Mouse (Mus musculus): ENCODE data around the gene Mettl5.

Gene Mettl5

DNA sequence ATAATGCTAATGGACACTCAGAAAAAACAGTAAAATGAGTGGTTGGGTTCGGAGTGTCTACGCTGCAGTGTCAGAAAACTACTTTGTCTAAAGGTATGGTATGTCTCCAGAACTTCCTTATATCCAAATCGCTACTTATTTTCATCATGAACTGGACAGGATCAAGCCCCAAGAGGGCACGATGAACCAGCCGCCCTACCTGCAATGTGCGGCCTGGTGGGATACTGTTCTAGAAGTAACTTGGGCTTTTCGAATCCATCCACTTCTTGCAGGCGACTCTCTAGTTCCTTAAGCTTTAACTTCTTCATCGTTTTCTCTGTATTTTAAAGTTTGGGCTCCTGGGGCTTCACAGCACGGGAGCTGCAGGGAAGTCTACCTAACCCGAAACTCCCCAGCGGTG lies 365 bp downstream of the Mettl5 start:
- ChIA-PET CTCF (interaction anchor here (0.5 to 2.6 kb wide), 14 partner anchors 9 to 251 kb away, joined by 3 to 38 read pairs (median 4); partner anchors contain the start of genes Ccdc173 (in 1 of the 4), Phospho2 (in 1 of the 4) and Ubr3 (in 1 of the 4)), POLR2A (interaction anchor here in 3 of 4 experiments (0.8 to 4.6 kb wide), 23 partner anchors 8 to 340 kb away, joined by 3 to 64 read pairs (median 5); partner anchors contain the start of genes Ubr3 (in 3 of the 3), Ccdc173 (in 2 of the 3), Phospho2 (in 2 of the 3) and Fastkd1 (in 1 of the 3))

DNA sequence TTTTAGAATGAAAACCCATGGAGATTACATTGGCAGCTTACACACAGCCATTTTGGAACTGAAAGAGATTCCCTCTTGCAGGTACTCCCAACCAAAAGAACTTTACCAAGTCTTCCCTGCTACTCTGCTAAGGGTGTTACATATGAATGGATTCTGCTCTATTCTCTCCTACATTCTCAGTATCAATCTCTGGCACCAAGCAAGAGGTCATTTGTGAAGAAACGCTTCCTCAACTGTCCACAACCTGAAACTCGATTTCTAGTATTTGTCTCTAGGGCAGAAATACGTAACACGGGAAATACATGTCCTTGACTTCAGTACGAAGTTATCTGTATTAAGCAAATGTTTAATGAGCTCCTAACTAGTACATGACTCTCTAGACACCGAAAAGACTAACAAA lies 834 bp downstream of the Mettl5 start:
- CTCF ChIA-PET, result interaction anchor here (0.6 to 2.6 kb wide), 19 partner anchors 8 to 251 kb away, joined by 3 to 38 read pairs (median 4); partner anchors contain the start of genes Ccdc173 (in 1 of the 4), Phospho2 (in 1 of the 4) and Ubr3 (in 1 of the 4)
- POLR2A ChIA-PET, result interaction anchor here in 3 of 4 experiments (0.6 to 4.6 kb wide), 24 partner anchors 8 to 341 kb away, joined by 3 to 64 read pairs (median 6); partner anchors contain the start of genes Ubr3 (in 3 of the 3), Ccdc173 (in 1 of the 3), Fastkd1 (in 1 of the 3) and Phospho2 (in 1 of the 3)

GRCm38 (mm10) chr2:69883990-69884391 lies 1.4 kb downstream of the Mettl5 start:
- CTCF ChIA-PET, result interaction anchor here in 3 of 4 experiments (0.8 to 2.6 kb wide), 12 partner anchors 9 to 81 kb away, joined by 3 to 38 read pairs (median 4); partner anchors contain the start of gene Ubr3 (in 1 of the 3)
- POLR2A ChIA-PET, result interaction anchor here in 3 of 4 experiments (0.6 to 4.6 kb wide), 18 partner anchors 8 to 95 kb away, joined by 3 to 64 read pairs (median 6); partner anchors contain the start of genes Ubr3 (in 3 of the 3), Ccdc173 (in 1 of the 3), Phospho2 (in 1 of the 3) and Ssb (in 1 of the 3)

- POLR2A ChIA-PET, result interaction anchor here in 2 of 4 experiments (1.2 to 2.8 kb wide), 7 partner anchors 10 to 72 kb away, joined by 3 to 18 read pairs (median 7); partner anchors contain the start of gene Mettl5 (in 1 of the 2)
These were observed 23.2 kb downstream of the Mettl5 start for GRCm38 (mm10) chr2:69862117-69862657.

DNA sequence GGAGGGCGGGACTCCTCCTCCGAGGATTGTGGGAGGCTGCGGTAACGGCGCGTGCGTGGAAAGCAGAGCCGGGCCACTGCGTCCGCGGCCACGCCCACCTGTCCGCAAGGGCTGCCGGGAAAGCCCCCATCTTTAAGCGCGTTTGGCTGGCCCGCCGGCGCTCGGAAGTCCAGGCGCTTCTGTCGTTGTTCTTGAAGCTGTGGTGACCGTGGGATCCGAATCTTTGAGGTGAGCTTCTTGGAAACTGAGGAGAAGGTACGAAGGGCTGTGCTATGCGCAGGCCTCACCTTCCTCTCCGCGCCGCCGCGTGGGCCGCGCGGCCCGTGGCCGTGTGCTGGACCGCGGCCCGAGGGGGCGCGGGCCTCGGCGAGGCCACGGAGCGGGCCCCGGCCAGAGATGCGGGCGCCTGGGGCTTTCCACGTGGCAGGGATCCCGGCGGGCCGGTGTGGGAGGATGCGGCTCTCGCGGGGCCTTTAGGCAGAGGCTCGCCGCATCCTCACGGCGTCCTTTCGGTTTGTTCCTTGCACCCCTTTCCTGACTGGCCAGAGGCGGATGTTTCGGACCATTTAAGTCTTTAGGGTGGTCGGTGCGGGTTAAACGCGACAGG lies 23.8 kb downstream of the Mettl5 start, which contains the start of gene Ssb:
Gene Ssb, plus strand, starts transcription at position 78 of the 607 bp plus-strand sequence.
- CTCF ChIA-PET, result no interaction called here
- POLR2A ChIA-PET, result interaction anchor here in 3 of 4 experiments (0.6 to 2.8 kb wide), 7 partner anchors 9 to 196 kb away, joined by 3 to 10 read pairs (median 4); partner anchors contain the start of genes Klhl23 (in 1 of the 3) and Mettl5 (in 1 of the 3)

More at GRCm38 (mm10) chr2:69862117-69862657, 23.2 kb downstream of the Mettl5 start:
- CTCF ChIA-PET, result interaction anchor here in 1 of 4 experiments (0.5 kb wide), 1 partner anchor 114 kb away, joined by 3 read pairs; no protein-coding TSS in a partner anchor

GRCm38 (mm10) chr2:69860972-69861452 lies 24.4 kb downstream of the Mettl5 start:
- ChIA-PET POLR2A (interaction anchor here in 3 of 4 experiments (0.6 to 2.8 kb wide), 8 partner anchors 10 to 196 kb away, joined by 3 to 10 read pairs (median 4); partner anchors contain the start of genes Klhl23 (in 1 of the 3) and Mettl5 (in 1 of the 3)), CTCF (no interaction called here)

DNA sequence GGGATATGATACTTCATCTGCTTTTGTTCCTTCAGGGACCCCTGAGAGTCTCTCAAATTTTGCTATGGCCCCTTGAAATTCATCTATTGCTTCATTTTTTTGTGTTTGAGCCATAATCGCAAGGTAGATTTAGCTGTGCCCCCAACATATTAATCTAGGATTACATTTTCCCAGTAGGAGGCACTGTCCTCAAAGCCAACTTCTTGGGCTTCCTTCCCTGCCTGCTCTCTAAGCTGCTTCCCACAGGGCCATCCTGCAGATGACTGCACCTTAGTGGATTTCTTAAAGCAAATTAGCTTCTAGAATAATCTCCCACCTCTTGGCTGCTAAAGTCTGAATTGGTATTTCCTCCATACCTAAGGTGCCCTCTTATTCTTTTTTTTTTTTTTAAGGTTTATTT lies 27.5 kb downstream of the Mettl5 start:
- POLR2A ChIA-PET, result interaction anchor here in 3 of 4 experiments (0.9 to 1.4 kb wide), 4 partner anchors 28 to 64 kb away, joined by 4 to 6 read pairs (median 4); partner anchors contain the start of genes Klhl23 (in 1 of the 3) and Mettl5 (in 1 of the 3)
- CTCF ChIA-PET, result interaction anchor here (0.5 to 1.8 kb wide), 21 partner anchors 8 to 1486 kb away, joined by 3 to 10 read pairs (median 4); partner anchors contain the start of genes Ccdc173 (in 1 of the 4), Mettl5 (in 1 of the 4) and Phospho2 (in 1 of the 4)

GRCm38 (mm10) chr2:69856392-69856791 lies 29.0 kb downstream of the Mettl5 start:
- ChIA-PET CTCF (interaction anchor here in 2 of 4 experiments (1.3 to 1.4 kb wide), 2 partner anchors 51 to 77 kb away, joined by 3 read pairs; no protein-coding TSS in a partner anchor), POLR2A (interaction anchor here in 1 of 4 experiments (0.9 to 1.6 kb wide), 5 partner anchors 11 to 37 kb away, joined by 3 to 6 read pairs (median 4); partner anchors contain the start of gene Mettl5)

DNA sequence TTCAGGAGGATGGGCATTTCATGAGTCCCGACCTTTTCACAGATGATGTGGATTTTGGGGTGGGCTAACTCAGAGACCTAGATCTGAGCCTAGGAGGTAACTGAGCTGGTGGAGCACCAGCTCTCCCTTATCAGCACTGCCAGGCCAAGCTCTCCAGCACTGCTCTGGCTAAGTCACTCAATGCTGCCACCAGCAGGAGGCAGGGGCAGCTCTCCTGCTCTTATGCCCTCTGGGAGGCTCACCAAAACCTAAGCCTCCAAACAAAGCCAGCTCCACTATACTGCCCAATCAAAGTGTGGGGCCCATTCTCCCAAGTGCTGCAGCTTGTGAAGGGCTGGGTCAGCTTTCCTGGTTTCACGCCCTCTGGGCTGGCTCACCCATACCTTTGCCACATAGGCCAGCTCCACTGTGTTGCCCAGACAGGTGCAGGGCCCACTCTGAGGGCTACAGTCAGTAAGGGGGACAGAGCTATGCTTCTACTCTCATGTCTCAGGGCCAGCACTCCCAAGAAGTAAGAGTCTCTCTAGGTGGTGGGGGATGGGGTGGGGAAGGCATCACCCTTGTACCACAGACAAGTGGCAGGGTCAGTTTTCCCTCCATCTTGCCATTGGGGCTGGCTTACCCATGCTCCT lies 33.9 kb downstream of the Mettl5 start:
- ChIA-PET POLR2A (interaction anchor here in 2 of 4 experiments (0.6 to 1.3 kb wide), 7 partner anchors 9 to 270 kb away, joined by 3 to 4 read pairs (median 3); partner anchors contain the start of gene Ppig (in 1 of the 2)), CTCF (interaction anchor here in 2 of 4 experiments (1.0 to 1.4 kb wide), 2 partner anchors 48 to 49 kb away, joined by 3 to 11 read pairs; no protein-coding TSS in a partner anchor)

DNA sequence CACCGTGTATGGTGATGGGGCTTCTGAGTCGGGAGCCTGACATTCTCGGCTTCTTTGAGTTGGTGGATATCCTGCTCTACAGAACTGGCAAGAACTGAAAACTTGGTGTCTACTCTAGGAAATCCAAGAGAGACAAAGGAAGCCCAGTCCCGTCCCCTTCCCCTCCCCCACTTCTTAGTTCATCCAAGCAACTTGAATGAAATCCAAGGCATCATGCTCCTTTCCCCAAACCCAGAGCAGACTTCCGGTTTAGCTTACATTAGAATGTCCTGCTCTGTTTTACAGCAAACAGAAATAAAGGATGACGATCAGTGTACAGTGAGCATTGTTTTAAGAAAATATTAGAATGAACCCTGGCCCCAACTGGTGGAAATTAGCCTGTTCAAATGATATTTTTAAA lies 36.2 kb downstream of the Mettl5 start:
- ChIA-PET POLR2A (interaction anchor here in 1 of 4 experiments (1.6 kb wide), 2 partner anchors 26 to 27 kb away, joined by 3 to 4 read pairs; partner anchors contain the start of gene Klhl23), CTCF (interaction anchor here in 1 of 4 experiments (0.8 kb wide), 1 partner anchor 9 kb away, joined by 3 read pairs; no protein-coding TSS in a partner anchor)

GRCm38 (mm10) chr2:69840261-69840660 lies 45.2 kb downstream of the Mettl5 start:
- CTCF ChIA-PET, result interaction anchor here in 3 of 4 experiments (0.6 to 1.1 kb wide), 3 partner anchors 37 to 1987 kb away, joined by 3 to 5 read pairs (median 4); no protein-coding TSS in a partner anchor

GRCm38 (mm10) chr2:69838707-69839106 lies 46.7 kb downstream of the Mettl5 start:
- ChIA-PET POLR2A (interaction anchor here in 2 of 4 experiments (0.6 to 2.9 kb wide), 4 partner anchors 17 to 226 kb away, joined by 3 to 6 read pairs (median 4); no protein-coding TSS in a partner anchor), CTCF (interaction anchor here in 3 of 4 experiments (0.6 to 1.7 kb wide), 7 partner anchors 9 to 458 kb away, joined by 3 to 8 read pairs (median 3); no protein-coding TSS in a partner anchor)

More at GRCm38 (mm10) chr2:69840261-69840660, 45.2 kb downstream of the Mettl5 start:
- POLR2A ChIA-PET, result interaction anchor here in 1 of 4 experiments (0.5 kb wide), 1 partner anchor 28 kb away, joined by 3 read pairs; no protein-coding TSS in a partner anchor

DNA sequence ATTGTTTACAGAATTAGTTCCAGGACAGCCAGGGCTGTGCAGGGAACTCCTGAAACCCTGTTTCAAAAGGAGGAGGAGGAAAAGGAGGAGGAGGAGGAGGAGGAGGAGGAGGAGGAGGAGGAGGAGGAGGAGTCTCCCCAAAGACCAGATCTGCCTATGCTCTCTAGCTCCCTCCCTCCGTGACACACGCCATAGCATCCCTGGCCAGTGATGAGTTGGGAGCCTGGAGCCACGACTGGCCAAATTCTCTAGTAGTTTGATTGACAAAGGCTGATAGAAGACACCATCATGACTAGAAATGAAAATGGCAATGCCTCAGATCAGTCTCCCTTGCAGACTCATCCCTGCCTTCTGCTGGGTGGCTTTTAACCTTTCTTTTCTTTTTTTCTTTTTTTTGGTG lies 47.4 kb downstream of the Mettl5 start:
- ChIA-PET POLR2A (interaction anchor here in 3 of 4 experiments (0.6 to 2.9 kb wide), 7 partner anchors 9 to 567 kb away, joined by 3 to 7 read pairs (median 5); no protein-coding TSS in a partner anchor), CTCF (interaction anchor here (0.6 to 1.9 kb wide), 28 partner anchors 8 to 720 kb away, joined by 3 to 10 read pairs (median 4); partner anchors contain the start of gene Klhl23 (in 1 of the 4))

DNA sequence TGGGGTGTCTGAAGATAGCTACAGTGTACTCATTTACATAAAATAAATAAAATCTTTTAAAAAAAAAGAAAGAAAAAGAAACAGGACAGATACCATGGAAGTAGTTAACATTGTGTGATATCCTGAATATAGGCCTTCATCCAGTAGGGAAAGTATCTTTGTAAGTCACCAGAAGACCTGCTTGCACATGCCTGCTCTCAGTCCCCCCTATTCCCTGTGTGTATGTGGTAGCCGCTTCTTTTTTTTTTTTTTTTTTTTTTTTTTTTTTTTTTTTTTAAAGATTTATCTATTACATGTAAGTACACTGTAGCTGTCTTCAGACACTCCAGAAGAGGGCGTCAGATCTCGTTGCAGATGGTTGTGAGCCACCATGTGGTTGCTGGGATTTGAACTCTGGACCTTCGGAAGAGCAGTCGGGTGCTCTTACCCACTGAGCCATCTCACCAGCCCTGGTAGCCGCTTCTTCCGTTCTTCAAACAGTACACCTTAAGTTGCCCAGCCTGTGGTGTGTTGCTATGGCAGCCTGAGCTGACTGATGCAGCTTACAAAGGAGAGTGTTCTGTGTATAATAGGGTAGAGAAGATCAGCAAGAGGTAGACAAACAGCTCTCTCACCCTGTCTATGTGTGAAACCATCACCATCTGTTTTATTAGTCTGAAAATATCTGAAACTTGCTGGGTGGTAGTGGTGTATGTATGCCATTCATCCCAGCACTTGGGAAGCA lies 48.0 kb downstream of the Mettl5 start:
- CTCF ChIA-PET, result interaction anchor here (0.6 to 1.9 kb wide), 25 partner anchors 8 to 720 kb away, joined by 3 to 10 read pairs (median 4); partner anchors contain the start of gene Klhl23 (in 1 of the 4)

DNA sequence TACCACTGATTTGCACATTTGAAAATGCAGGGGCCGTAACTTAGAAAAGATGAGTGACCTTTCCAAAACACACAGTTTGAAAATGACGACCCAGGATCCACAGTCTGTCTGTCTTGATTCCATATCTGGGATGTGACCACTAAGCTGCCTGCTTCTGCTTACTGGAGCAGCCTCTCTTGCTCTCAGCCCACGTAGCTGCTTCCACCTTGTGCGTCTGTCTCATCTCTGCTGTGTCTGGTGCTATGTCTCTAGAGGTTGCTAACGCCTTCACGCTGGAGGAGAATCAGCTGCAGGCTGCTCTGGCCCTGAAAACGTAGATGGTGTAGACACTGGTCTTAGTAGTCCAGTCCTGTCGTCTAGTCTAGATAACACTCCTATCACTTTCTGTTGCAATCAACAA lies 55.3 kb downstream of the Mettl5 start:
- ChIA-PET POLR2A (interaction anchor here in 2 of 4 experiments (0.6 to 1.6 kb wide), 2 partner anchors 8 to 566 kb away, joined by 6 to 7 read pairs; no protein-coding TSS in a partner anchor), CTCF (interaction anchor here in 1 of 4 experiments (1.0 kb wide), 1 partner anchor 8 kb away, joined by 3 read pairs; no protein-coding TSS in a partner anchor)

More for the DNA sequence above, 48.0 kb downstream of the Mettl5 start:
- POLR2A ChIA-PET, result interaction anchor here in 2 of 4 experiments (0.9 to 2.9 kb wide), 6 partner anchors 8 to 20 kb away, joined by 3 to 7 read pairs (median 4); no protein-coding TSS in a partner anchor

- ChIA-PET CTCF (interaction anchor here in 2 of 4 experiments (0.6 to 1.0 kb wide), 2 partner anchors 8 to 767 kb away, joined by 3 read pairs; no protein-coding TSS in a partner anchor), POLR2A (interaction anchor here in 1 of 4 experiments (1.6 kb wide), 1 partner anchor 8 kb away, joined by 7 read pairs; no protein-coding TSS in a partner anchor)
These were observed 55.7 kb downstream of the Mettl5 start for GRCm38 (mm10) chr2:69829680-69830079.
